Mouse (Mus musculus) spleen, adult 2 months (tissue): Measurements from ENCODE around the gene Fgfr2.

ENCODE experiments used
- CTCF ChIP-seq: fragments of 200-500 bp; IDR thresholded peaks from 2 replicates; pipeline ENCODE4 v1.5.1; 2011; ENCODE audit warnings: mild to moderate bottlenecking, inconsistent platforms; ENCODE audit not compliant: insufficient read depth, insufficient read length, insufficient replicate concordance; ENCODE audit errors: extremely low read depth
- POLR2A ChIP-seq: fragments of 200-500 bp; IDR thresholded peaks from 2 replicates; pipeline ENCODE4 v1.6.1; 2011; ENCODE audit warnings: low read depth, low read length, inconsistent platforms

DNA sequence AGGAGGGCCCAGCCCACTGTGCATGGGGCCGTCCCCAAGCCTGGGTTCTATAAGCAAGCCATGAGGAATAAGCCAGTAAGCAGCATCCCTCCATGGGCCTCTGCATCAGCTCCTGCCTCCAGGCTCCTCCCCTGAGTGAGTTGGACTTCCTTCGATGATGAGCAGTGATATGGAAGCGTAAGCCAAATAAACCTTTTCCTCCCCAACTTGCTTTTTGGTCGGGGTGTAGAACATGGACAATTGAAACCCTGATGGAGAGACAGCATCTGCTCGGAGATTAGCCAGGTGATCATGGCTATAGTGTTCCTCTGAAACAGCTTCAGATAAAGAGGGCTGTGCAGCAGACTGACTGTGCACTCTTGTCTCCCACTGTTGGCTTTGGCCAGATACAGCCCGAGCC, 2155.2 kb downstream of the Fgfr2 start:
- no peak for TF ChIP-seq CTCF
- TF ChIP-seq POLR2A, result no peak
